Mouse (Mus musculus) heart, embryonic 13.5 days (tissue): ENCODE measurements at regions not wholly inside any gene's neighbourhood (a gene's known extent, or its start where the extent isn't known, plus 50 kb on each side); places are given as distances from the start of the nearest gene placed in this dataset.

Experiments
- ATAC-seq: fragments of 200-750 bp; cut with Nextera tagmentation; 2 replicates; pipeline ENCODE4 v1.8.0; 2017; ENCODE audit warnings: moderate TSS enrichment; ENCODE audit not compliant: insufficient number of reproducible peaks, low FRiP score, low TSS enrichment; ENCODE audit errors: extremely low read depth
- H3K27ac ChIP-seq: fragments of 300-500 bp; sonication (generic); replicated peaks from 2 replicates; pipeline ENCODE4 v1.5.1; 2015; ENCODE audit warnings: moderate library complexity, mild to moderate bottlenecking, inconsistent platforms
- H3K27me3 ChIP-seq: fragments of 300-500 bp; sonication (generic); replicated peaks from 2 replicates; pipeline ENCODE4 v1.6.1; 2015; ENCODE audit warnings: mild to moderate bottlenecking, inconsistent platforms
- H3K36me3 ChIP-seq: fragments of 300-500 bp; sonication (generic); 2 replicates; pipeline ENCODE4 v1.6.1; 2015; ENCODE audit warnings: mild to moderate bottlenecking, inconsistent platforms
- H3K4me1 ChIP-seq: fragments of 300-500 bp; sonication (generic); 2 replicates; pipeline ENCODE4 v1.6.1; 2015; ENCODE audit warnings: inconsistent platforms
- H3K4me2 ChIP-seq: fragments of 300-500 bp; sonication (generic); 2 replicates; pipeline ENCODE4 v1.6.1; 2015; ENCODE audit warnings: inconsistent platforms, mild to moderate bottlenecking, moderate library complexity
- H3K4me3 ChIP-seq: fragments of 300-500 bp; sonication (generic); 2 replicates; pipeline ENCODE4 v1.5.1; 2015; ENCODE audit warnings: moderate library complexity, mild to moderate bottlenecking, inconsistent platforms
- H3K9ac ChIP-seq: fragments of 300-500 bp; sonication (generic); 2 replicates; pipeline ENCODE4 v1.6.1; 2015; ENCODE audit warnings: inconsistent platforms, mild to moderate bottlenecking, moderate library complexity
- H3K9me3 ChIP-seq: fragments of 300-500 bp; sonication (generic); 2 replicates; pipeline ENCODE4 v1.6.1; 2016; ENCODE audit warnings: inconsistent platforms
- WGBS: fragments of 180-500 bp; shearing (Covaris S2); methylation state at CpG from one replicate; pipeline ENCODE4 v1.1.7; 2015; ENCODE audit warnings: mixed read lengths; 5-methylcytosine and 5-hydroxymethylcytosine counted together

GRCm38 (mm10) chr16:74582645-74583423, 171.2 kb upstream of the Robo2 start:
- Histone ChIP-seq H3K36me3 (no peaks in the 10 kb centered on the region), H3K9ac (no peak overlapping the region), H3K9me3 (no peaks in the 10 kb centered on the region), H3K4me2 (no peak overlapping the region), H3K4me1 (no peaks in the 10 kb centered on the region), H3K27me3 (no peaks in the 10 kb centered on the region), H3K4me3 (no peak overlapping the region), H3K27ac (no peak overlapping the region)
- 79% methylated on average over 4 of the region's 4 CpGs for WGBS
- ATAC-seq: no peak

- no peak overlapping the region for H3K4me2 ChIP-seq
- no peak for ATAC-seq
- no peaks in the 10 kb centered on the region for H3K27me3 ChIP-seq
- H3K36me3 ChIP-seq: no peaks in the 10 kb centered on the region
- no peaks in the 10 kb centered on the region for H3K9me3 ChIP-seq
- H3K4me3 ChIP-seq: no peak overlapping the region
- no peak overlapping the region for H3K9ac ChIP-seq
- H3K27ac ChIP-seq: no peak overlapping the region
- WGBS: 78% methylated on average over 5 of the region's 5 CpGs
- H3K4me1 ChIP-seq: no peaks in the 10 kb centered on the region
These were observed 136.7 kb upstream of the Robo2 start for GRCm38 (mm10) chr16:74548374-74548773.

GRCm38 (mm10) chr16:74530531-74530930, 118.9 kb upstream of the Robo2 start:
- no peak overlapping the region for H3K4me3 ChIP-seq
- H3K9me3 ChIP-seq: no peaks in the 10 kb centered on the region
- ATAC-seq: no peak
- no peaks in the 10 kb centered on the region for H3K27me3 ChIP-seq
- no peak overlapping the region for H3K27ac ChIP-seq
- no peaks in the 10 kb centered on the region for H3K4me1 ChIP-seq
- 56% methylated on average over 2 of the region's 2 CpGs for WGBS
- H3K9ac ChIP-seq: no peak overlapping the region
- no peak overlapping the region for H3K4me2 ChIP-seq
- no peaks in the 10 kb centered on the region for H3K36me3 ChIP-seq

- WGBS: 23% methylated on average over 3 of the region's 3 CpGs
- Histone ChIP-seq H3K9ac (no peak overlapping the region), H3K4me1 (no peaks in the 10 kb centered on the region), H3K4me2 (no peak overlapping the region), H3K36me3 (no peaks in the 10 kb centered on the region), H3K4me3 (no peak overlapping the region), H3K27me3 (no peaks in the 10 kb centered on the region), H3K27ac (no peak overlapping the region), H3K9me3 (no peaks in the 10 kb centered on the region)
- no peak for ATAC-seq
These were observed 116.6 kb upstream of the Robo2 start for GRCm38 (mm10) chr16:74528245-74528644.

GRCm38 (mm10) chr16:74526521-74526920, 114.9 kb upstream of the Robo2 start:
- H3K27me3 ChIP-seq: no peaks in the 10 kb centered on the region
- no peak overlapping the region for H3K4me2 ChIP-seq
- ATAC-seq: no peak
- no peak overlapping the region for H3K4me3 ChIP-seq
- H3K27ac ChIP-seq: no peak overlapping the region
- no peaks in the 10 kb centered on the region for H3K9me3 ChIP-seq
- no peak overlapping the region for H3K9ac ChIP-seq
- H3K36me3 ChIP-seq: no peaks in the 10 kb centered on the region
- 59% methylated on average over 1 of the region's 1 CpGs for WGBS
- no peaks in the 10 kb centered on the region for H3K4me1 ChIP-seq

- Histone ChIP-seq H3K27ac (no peak overlapping the region), H3K9me3 (no peaks in the 10 kb centered on the region), H3K27me3 (no peaks in the 10 kb centered on the region), H3K9ac (no peak overlapping the region), H3K4me1 (peaks cover 3% of the 10 kb centered on the region; the same call in 1 of the 2 replicates), H3K36me3 (no peaks in the 10 kb centered on the region), H3K4me3 (no peak overlapping the region), H3K4me2 (no peak overlapping the region)
- 59% methylated on average over 4 of the region's 4 CpGs for WGBS
- no peak for ATAC-seq
These were observed 108.9 kb upstream of the Robo2 start for GRCm38 (mm10) chr16:74520501-74520900.

GRCm38 (mm10) chr16:74517888-74518287, 106.3 kb upstream of the Robo2 start:
- Histone ChIP-seq H3K4me3 (no peak overlapping the region), H3K9ac (no peak overlapping the region), H3K27ac (no peak overlapping the region), H3K27me3 (no peaks in the 10 kb centered on the region), H3K4me1 (peaks cover 9% of the 10 kb centered on the region), H3K4me2 (no peak overlapping the region), H3K36me3 (no peaks in the 10 kb centered on the region), H3K9me3 (no peaks in the 10 kb centered on the region)
- no peak for ATAC-seq
- 85% methylated on average over 1 of the region's 1 CpGs for WGBS

- Histone ChIP-seq H3K27ac (no peak overlapping the region), H3K9me3 (no peaks in the 10 kb centered on the region), H3K4me1 (peaks cover 9% of the 10 kb centered on the region), H3K4me3 (no peak overlapping the region), H3K36me3 (no peaks in the 10 kb centered on the region), H3K27me3 (no peaks in the 10 kb centered on the region), H3K9ac (no peak overlapping the region), H3K4me2 (no peak overlapping the region)
- no peak for ATAC-seq
- 74% methylated on average over 4 of the region's 4 CpGs for WGBS
These were observed 105.7 kb upstream of the Robo2 start for GRCm38 (mm10) chr16:74517374-74517773.

GRCm38 (mm10) chr16:74514481-74514880, 102.9 kb upstream of the Robo2 start:
- Histone ChIP-seq H3K4me1 (peaks cover 9% of the 10 kb centered on the region), H3K9me3 (no peaks in the 10 kb centered on the region), H3K27ac (peak overlapping the region; percentile 32; the same call in 1 of the 2 replicates), H3K4me3 (no peak overlapping the region), H3K27me3 (no peaks in the 10 kb centered on the region), H3K4me2 (no peak overlapping the region), H3K9ac (no peak overlapping the region), H3K36me3 (no peaks in the 10 kb centered on the region)
- ATAC-seq: no peak
- 44% methylated on average over 4 of the region's 4 CpGs for WGBS

- no peak overlapping the region for H3K4me2 ChIP-seq
- 58% methylated on average over 1 of the region's 1 CpGs for WGBS
- no peak overlapping the region for H3K9ac ChIP-seq
- H3K27ac ChIP-seq: no peak overlapping the region
- H3K36me3 ChIP-seq: no peaks in the 10 kb centered on the region
- H3K4me3 ChIP-seq: no peak overlapping the region
- H3K4me1 ChIP-seq: peaks cover 6% of the 10 kb centered on the region
- ATAC-seq: no peak
- H3K9me3 ChIP-seq: no peaks in the 10 kb centered on the region
- no peaks in the 10 kb centered on the region for H3K27me3 ChIP-seq
These were observed 98.8 kb upstream of the Robo2 start for GRCm38 (mm10) chr16:74510383-74510782.

GRCm38 (mm10) chr16:74509489-74509888, 97.9 kb upstream of the Robo2 start:
- no peak for ATAC-seq
- Histone ChIP-seq H3K9ac (no peak overlapping the region), H3K27me3 (no peaks in the 10 kb centered on the region), H3K4me1 (peaks cover 7% of the 10 kb centered on the region), H3K36me3 (no peaks in the 10 kb centered on the region), H3K4me3 (no peak overlapping the region), H3K4me2 (no peak overlapping the region), H3K27ac (no peak overlapping the region), H3K9me3 (no peaks in the 10 kb centered on the region)
- WGBS: 80% methylated on average over 2 of the region's 2 CpGs

GRCm38 (mm10) chr16:74506719-74507118, 95.1 kb upstream of the Robo2 start:
- peaks cover 6% of the 10 kb centered on the region for H3K4me1 ChIP-seq
- H3K36me3 ChIP-seq: no peaks in the 10 kb centered on the region
- H3K27me3 ChIP-seq: no peaks in the 10 kb centered on the region
- H3K9ac ChIP-seq: no peak overlapping the region
- no peak overlapping the region for H3K4me2 ChIP-seq
- H3K4me3 ChIP-seq: no peak overlapping the region
- ATAC-seq: no peak
- no peak overlapping the region for H3K27ac ChIP-seq
- H3K9me3 ChIP-seq: no peaks in the 10 kb centered on the region
